Mouse (Mus musculus) heart, embryonic 12.5 days (tissue): ENCODE results near the gene Slc5a1. TPM values are rescaled to one million over a fixed set of nuclear protein-coding genes. Genes with fewer than 3 reads are reported as not detected.

Experiments used
- ATAC-seq: fragments of 200-750 bp; cut with Nextera tagmentation; 2 replicates; pipeline ENCODE4 v1.8.0; 2017; ENCODE audit warnings: moderate TSS enrichment, moderate library complexity; ENCODE audit not compliant: insufficient number of reproducible peaks, low FRiP score
- H3K27ac ChIP-seq: fragments of 300-500 bp; sonication (generic); 2 replicates; pipeline ENCODE4 v1.5.1; 2016; ENCODE audit warnings: mild to moderate bottlenecking, moderate library complexity; ENCODE audit not compliant: poor library complexity, severe bottlenecking
- H3K27me3 ChIP-seq: fragments of 300-500 bp; sonication (generic); replicated peaks from 2 replicates; pipeline ENCODE4 v1.6.1; 2016; ENCODE audit warnings: mild to moderate bottlenecking, moderate library complexity
- H3K36me3 ChIP-seq: fragments of 300-500 bp; sonication (generic); 2 replicates; pipeline ENCODE4 v1.6.1; 2016; ENCODE audit warnings: mild to moderate bottlenecking, moderate library complexity
- H3K4me1 ChIP-seq: fragments of 300-500 bp; sonication (generic); replicated peaks from 2 replicates; pipeline ENCODE4 v1.6.1; 2016; ENCODE audit warnings: mild to moderate bottlenecking
- H3K4me2 ChIP-seq: fragments of 300-500 bp; sonication (generic); 2 replicates; pipeline ENCODE4 v1.6.1; 2016; ENCODE audit warnings: mild to moderate bottlenecking, moderate library complexity
- H3K4me3 ChIP-seq: fragments of 300-500 bp; sonication (generic); 2 replicates; pipeline ENCODE4 v1.5.1; 2016; ENCODE audit warnings: mild to moderate bottlenecking
- H3K9ac ChIP-seq: fragments of 300-500 bp; sonication (generic); 2 replicates; pipeline ENCODE4 v1.6.1; 2016; ENCODE audit warnings: mild to moderate bottlenecking, moderate library complexity
- H3K9me3 ChIP-seq: fragments of 300-500 bp; sonication (generic); replicated peaks from 2 replicates; pipeline ENCODE4 v1.6.1; 2016; ENCODE audit warnings: mild to moderate bottlenecking, moderate library complexity
- WGBS: fragments of 180-500 bp; shearing (Covaris S2); methylation state at CpG from one replicate; pipeline ENCODE4 v1.1.7; 2016; 5-methylcytosine and 5-hydroxymethylcytosine counted together
- polyA plus RNA-seq: library from polyadenylated mRNA; unstranded; fragments of >200 nt; fragmentation: Nextera tagmentation; extraction: Ambion mirVana; gene quantifications from 2 replicates; pipeline ENCODE4 v1.2.1, GENCODE M21; 2016

Gene Slc5a1
- polyA plus RNA-seq, 1 experiment from 2014 or later, result not detected

GRCm38 (mm10) chr5:33193567-33193966 is 89.5 kb downstream of the Slc5a1 start:
- no peaks in the 10 kb centered on the region for H3K36me3 ChIP-seq
- peak; percentile 29; the same call in 1 of the 2 replicates for ATAC-seq
- H3K4me2 ChIP-seq, result peak overlapping the region; percentile 39
- no peaks in the 10 kb centered on the region for H3K27me3 ChIP-seq
- no peak overlapping the region for H3K9ac ChIP-seq
- 6% methylated on average over 7 of the region's 7 CpGs for WGBS
- H3K27ac ChIP-seq, result no peak overlapping the region
- no peaks in the 10 kb centered on the region for H3K9me3 ChIP-seq
- peaks cover 33% of the 10 kb centered on the region for H3K4me1 ChIP-seq
- H3K4me3 ChIP-seq, result no peak overlapping the region

- Histone ChIP-seq H3K4me3 (no peak overlapping the region), H3K27me3 (no peaks in the 10 kb centered on the region), H3K9me3 (no peaks in the 10 kb centered on the region), H3K27ac (no peak overlapping the region), H3K36me3 (no peaks in the 10 kb centered on the region), H3K9ac (no peak overlapping the region), H3K4me1 (peaks cover 33% of the 10 kb centered on the region), H3K4me2 (no peak overlapping the region)
- WGBS, result 69% methylated on average over 9 of the region's 9 CpGs
- no peak for ATAC-seq
Measured at GRCm38 (mm10) chr5:33195246-33195852, 91.3 kb downstream of the Slc5a1 start.

- 48% methylated on average over 1 of the region's 1 CpGs for WGBS
- Histone ChIP-seq H3K4me2 (no peak overlapping the region), H3K27ac (no peak overlapping the region), H3K4me3 (no peak overlapping the region), H3K36me3 (no peaks in the 10 kb centered on the region), H3K9me3 (no peaks in the 10 kb centered on the region), H3K4me1 (peaks cover 19% of the 10 kb centered on the region; the same call in 1 of the 2 replicates), H3K27me3 (no peaks in the 10 kb centered on the region), H3K9ac (no peak overlapping the region)
- no peak for ATAC-seq
Measured at GRCm38 (mm10) chr5:33200071-33200470, 96.1 kb downstream of the Slc5a1 start.

- Histone ChIP-seq H3K27me3 (no peaks in the 10 kb centered on the region), H3K4me1 (peaks cover 9% of the 10 kb centered on the region), H3K27ac (no peak overlapping the region), H3K4me2 (no peak overlapping the region), H3K9me3 (no peaks in the 10 kb centered on the region), H3K36me3 (no peaks in the 10 kb centered on the region), H3K9ac (no peak overlapping the region), H3K4me3 (no peak overlapping the region)
- ATAC-seq, result no peak
- WGBS, result 50% methylated on average over 13 of the region's 13 CpGs
Measured at GRCm38 (mm10) chr5:33201697-33202096, 97.7 kb downstream of the Slc5a1 start.

- no peak overlapping the region for H3K27ac ChIP-seq
- no peaks in the 10 kb centered on the region for H3K27me3 ChIP-seq
- no peaks in the 10 kb centered on the region for H3K36me3 ChIP-seq
- H3K4me1 ChIP-seq, result peaks cover 5% of the 10 kb centered on the region; the same call in 1 of the 2 replicates
- H3K9ac ChIP-seq, result no peak overlapping the region
- 80% methylated on average over 13 of the region's 13 CpGs for WGBS
- ATAC-seq, result no peak
- H3K4me2 ChIP-seq, result no peak overlapping the region
- no peak overlapping the region for H3K4me3 ChIP-seq
- H3K9me3 ChIP-seq, result no peaks in the 10 kb centered on the region
Measured at GRCm38 (mm10) chr5:33202516-33203170, 98.6 kb downstream of the Slc5a1 start.

GRCm38 (mm10) chr5:33203171-33203565 is 99.1 kb downstream of the Slc5a1 start:
- H3K27ac ChIP-seq, result no peak overlapping the region
- H3K9me3 ChIP-seq, result no peaks in the 10 kb centered on the region
- no peak overlapping the region for H3K4me2 ChIP-seq
- H3K36me3 ChIP-seq, result no peaks in the 10 kb centered on the region
- ATAC-seq, result no peak
- H3K4me1 ChIP-seq, result peaks cover 6% of the 10 kb centered on the region; the same call in 1 of the 2 replicates
- no peak overlapping the region for H3K4me3 ChIP-seq
- no peak overlapping the region for H3K9ac ChIP-seq
- no peaks in the 10 kb centered on the region for H3K27me3 ChIP-seq
- WGBS, result 69% methylated on average over 6 of the region's 6 CpGs

- Histone ChIP-seq H3K9me3 (no peaks in the 10 kb centered on the region), H3K27ac (no peak overlapping the region), H3K9ac (no peak overlapping the region), H3K4me3 (peak overlapping the region; percentile 2; the same call in 1 of the 2 replicates), H3K36me3 (no peaks in the 10 kb centered on the region), H3K4me1 (peaks cover 10% of the 10 kb centered on the region; the same call in 1 of the 2 replicates), H3K4me2 (peak overlapping the region; percentile 56), H3K27me3 (no peaks in the 10 kb centered on the region)
- ATAC-seq, result peak; percentile 61; the same call in 1 of the 2 replicates
- 17% methylated on average over 9 of the region's 9 CpGs for WGBS
Measured at GRCm38 (mm10) chr5:33203691-33204242, 99.7 kb downstream of the Slc5a1 start.

- no peak overlapping the region for H3K27ac ChIP-seq
- H3K4me1 ChIP-seq, result peaks cover 15% of the 10 kb centered on the region; the same call in 1 of the 2 replicates
- WGBS, result 74% methylated on average over 7 of the region's 7 CpGs
- no peaks in the 10 kb centered on the region for H3K36me3 ChIP-seq
- no peak overlapping the region for H3K9ac ChIP-seq
- no peak for ATAC-seq
- H3K4me2 ChIP-seq, result no peak overlapping the region
- H3K27me3 ChIP-seq, result no peaks in the 10 kb centered on the region
- no peaks in the 10 kb centered on the region for H3K9me3 ChIP-seq
- H3K4me3 ChIP-seq, result no peak overlapping the region
Measured at GRCm38 (mm10) chr5:33204284-33204683, 100.3 kb downstream of the Slc5a1 start.

GRCm38 (mm10) chr5:33206328-33206727 is 102.3 kb downstream of the Slc5a1 start:
- Histone ChIP-seq H3K27me3 (no peaks in the 10 kb centered on the region), H3K27ac (no peak overlapping the region), H3K4me1 (peaks cover 20% of the 10 kb centered on the region; the same call in 1 of the 2 replicates), H3K4me2 (no peak overlapping the region), H3K4me3 (no peak overlapping the region), H3K9ac (no peak overlapping the region), H3K36me3 (peaks cover 3% of the 10 kb centered on the region; the same call in 1 of the 2 replicates), H3K9me3 (0 out of 2 replicates have a peak, but pooled peaks cover 3% of the 10 kb centered on the region)
- WGBS, result 59% methylated on average over 7 of the region's 7 CpGs
- ATAC-seq, result no peak

- 0 out of 2 replicates have a peak, but pooled peaks cover 3% of the 10 kb centered on the region for H3K9me3 ChIP-seq
- no peak overlapping the region for H3K9ac ChIP-seq
- peaks cover 20% of the 10 kb centered on the region; the same call in 1 of the 2 replicates for H3K4me1 ChIP-seq
- no peak for ATAC-seq
- H3K36me3 ChIP-seq, result peaks cover 4% of the 10 kb centered on the region; the same call in 1 of the 2 replicates
- no peak overlapping the region for H3K4me3 ChIP-seq
- H3K4me2 ChIP-seq, result no peak overlapping the region
- 50% methylated on average over 9 of the region's 9 CpGs for WGBS
- no peak overlapping the region for H3K27ac ChIP-seq
- no peaks in the 10 kb centered on the region for H3K27me3 ChIP-seq
Measured at GRCm38 (mm10) chr5:33207136-33207535, 103.1 kb downstream of the Slc5a1 start.

GRCm38 (mm10) chr5:33208533-33209245 is 104.7 kb downstream of the Slc5a1 start:
- peaks cover 8% of the 10 kb centered on the region; the same call in 1 of the 2 replicates for H3K36me3 ChIP-seq
- H3K9me3 ChIP-seq, result 0 out of 2 replicates have a peak, but pooled peaks cover 3% of the 10 kb centered on the region
- WGBS, result 57% methylated on average over 14 of the region's 14 CpGs
- peaks cover 20% of the 10 kb centered on the region; the same call in 1 of the 2 replicates for H3K4me1 ChIP-seq
- H3K27me3 ChIP-seq, result no peaks in the 10 kb centered on the region
- ATAC-seq, result no peak
- no peak overlapping the region for H3K4me3 ChIP-seq
- no peak overlapping the region for H3K9ac ChIP-seq
- H3K4me2 ChIP-seq, result no peak overlapping the region
- no peak overlapping the region for H3K27ac ChIP-seq
